Mouse (Mus musculus): ENCODE data around the gene Obsl1. TPM values are rescaled to one million over a fixed set of nuclear protein-coding genes. Genes with fewer than 3 reads are reported as not detected.

Obsl1 gene
- polyA plus RNA-seq, 1 experiment, result 6.4 TPM

- TF ChIP-seq POLR2A (IDR thresholded peaks at IDR 0.05; ENCODE audit: low read depth, low read length) (no peak), CTCF (conservative IDR thresholded peaks at IDR 0.05; ENCODE audit: insufficient read depth, insufficient read length, low read depth, low read length) (no peak)
- H3K27ac ChIP-seq (ENCODE audit: insufficient read depth, low read depth, low read length), result no peak overlapping the region
- H3K4me1 ChIP-seq (ENCODE audit: control insufficient read depth, insufficient read depth, low read length), result no peaks in the 10 kb centered on the region; the same call in 1 of the 2 replicates
- no peaks in the 10 kb centered on the region for H3K27me3 ChIP-seq (replicated peaks; ENCODE audit: control insufficient read depth, insufficient read depth, low read length)
- no peak for DNase-seq
- WGBS, result 95% methylated on average over 4 of the region's 4 CpGs
- H3K4me3 ChIP-seq (ENCODE audit: insufficient read depth, low read depth, low read length), result no peak overlapping the region
- no peaks in the 10 kb centered on the region for H3K36me3 ChIP-seq (ENCODE audit: control insufficient read depth, insufficient read depth, low read length)
Measured at GRCm38 (mm10) chr1:75518427-75518826, 12.2 kb upstream of the Obsl1 start.

DNA sequence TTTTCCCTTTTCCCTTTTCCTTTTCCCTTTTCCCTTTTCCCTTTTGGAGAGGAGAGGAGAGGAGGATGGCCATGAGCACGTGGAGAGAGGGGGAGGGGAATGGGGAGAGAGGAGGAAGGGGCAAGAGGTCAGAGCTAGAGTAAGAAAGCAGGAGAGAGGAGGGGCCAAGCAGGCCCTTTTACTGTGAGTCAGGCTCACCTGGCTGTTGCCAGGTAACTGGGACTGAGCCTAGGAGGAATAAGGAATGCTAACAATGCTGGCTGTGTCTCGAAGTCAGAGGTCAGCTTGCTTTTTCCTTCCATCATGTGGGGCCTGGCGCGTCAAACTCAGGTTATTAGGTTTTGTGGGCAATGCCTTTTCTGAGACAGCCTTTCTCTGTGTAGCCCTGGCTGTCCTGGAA is 11.7 kb upstream of the Obsl1 start:
- H3K4me3 ChIP-seq (ENCODE audit: insufficient read depth, low read depth, low read length), result no peak overlapping the region
- 36% methylated on average over 4 of the region's 4 CpGs for WGBS
- TF ChIP-seq CTCF (conservative IDR thresholded peaks at IDR 0.05; ENCODE audit: insufficient read depth, insufficient read length, low read depth, low read length) (no peak), POLR2A (IDR thresholded peaks at IDR 0.05; ENCODE audit: low read depth, low read length) (no peak)
- H3K27me3 ChIP-seq (replicated peaks; ENCODE audit: control insufficient read depth, insufficient read depth, low read length), result no peaks in the 10 kb centered on the region
- no peak overlapping the region for H3K27ac ChIP-seq (ENCODE audit: insufficient read depth, low read depth, low read length)
- H3K4me1 ChIP-seq (ENCODE audit: control insufficient read depth, insufficient read depth, low read length), result no peaks in the 10 kb centered on the region; the same call in 1 of the 2 replicates
- H3K36me3 ChIP-seq (ENCODE audit: control insufficient read depth, insufficient read depth, low read length), result no peaks in the 10 kb centered on the region
- DNase-seq, result peak; percentile 12

GRCm38 (mm10) chr1:75516703-75517380 is 10.6 kb upstream of the Obsl1 start:
- H3K27ac ChIP-seq (ENCODE audit: insufficient read depth, low read depth, low read length), result no peak overlapping the region
- no peak overlapping the region for H3K4me3 ChIP-seq (ENCODE audit: insufficient read depth, low read depth, low read length)
- no peak for TF ChIP-seq CTCF (conservative IDR thresholded peaks at IDR 0.05; ENCODE audit: insufficient read depth, insufficient read length, low read depth, low read length)
- no peak for TF ChIP-seq POLR2A (IDR thresholded peaks at IDR 0.05; ENCODE audit: low read depth, low read length)
- H3K4me1 ChIP-seq (ENCODE audit: control insufficient read depth, insufficient read depth, low read length), result no peaks in the 10 kb centered on the region; the same call in 1 of the 2 replicates
- no peak for DNase-seq
- H3K27me3 ChIP-seq (replicated peaks; ENCODE audit: control insufficient read depth, insufficient read depth, low read length), result no peaks in the 10 kb centered on the region
- H3K36me3 ChIP-seq (ENCODE audit: control insufficient read depth, insufficient read depth, low read length), result no peaks in the 10 kb centered on the region
- WGBS, result 75% methylated on average over 15 of the region's 15 CpGs

DNA sequence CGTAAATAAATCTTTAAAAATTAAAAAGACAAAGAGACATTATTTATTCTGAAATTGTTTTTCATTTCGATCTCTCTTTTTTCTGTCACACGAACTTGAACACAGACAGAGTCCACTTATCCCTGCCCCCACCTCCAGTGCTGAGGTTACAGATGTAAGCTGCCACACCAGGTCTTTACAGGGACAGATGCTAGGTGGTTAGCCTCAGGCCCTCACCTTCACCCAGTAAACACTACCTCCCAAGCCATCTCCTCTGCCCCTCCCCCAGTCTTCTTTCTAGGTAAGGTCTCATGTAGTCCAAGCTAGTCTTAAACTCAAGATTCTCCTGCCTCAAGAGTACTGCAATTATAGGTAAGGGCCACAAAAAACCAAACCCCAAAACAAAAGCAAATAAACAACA is 6.3 kb upstream of the Obsl1 start:
- TF ChIP-seq CTCF (conservative IDR thresholded peaks at IDR 0.05; ENCODE audit: insufficient read depth, insufficient read length, low read depth, low read length) (no peak), POLR2A (IDR thresholded peaks at IDR 0.05; ENCODE audit: low read depth, low read length) (no peak)
- 94% methylated on average over 3 of the region's 3 CpGs for WGBS
- H3K4me3 ChIP-seq (ENCODE audit: insufficient read depth, low read depth, low read length), result no peak overlapping the region
- no peak overlapping the region for H3K27ac ChIP-seq (ENCODE audit: insufficient read depth, low read depth, low read length)
- DNase-seq, result no peak
- H3K27me3 ChIP-seq (replicated peaks; ENCODE audit: control insufficient read depth, insufficient read depth, low read length), result no peaks in the 10 kb centered on the region
- H3K4me1 ChIP-seq (ENCODE audit: control insufficient read depth, insufficient read depth, low read length), result no peaks in the 10 kb centered on the region
- no peaks in the 10 kb centered on the region for H3K36me3 ChIP-seq (ENCODE audit: control insufficient read depth, insufficient read depth, low read length)

GRCm38 (mm10) chr1:75511437-75512210 is 5.4 kb upstream of the Obsl1 start:
- Histone ChIP-seq H3K4me3 (ENCODE audit: insufficient read depth, low read depth, low read length) (no peak overlapping the region), H3K36me3 (ENCODE audit: control insufficient read depth, insufficient read depth, low read length) (no peaks in the 10 kb centered on the region), H3K27ac (ENCODE audit: insufficient read depth, low read depth, low read length) (no peak overlapping the region), H3K4me1 (ENCODE audit: control insufficient read depth, insufficient read depth, low read length) (no peaks in the 10 kb centered on the region), H3K27me3 (replicated peaks; ENCODE audit: control insufficient read depth, insufficient read depth, low read length) (no peaks in the 10 kb centered on the region)
- 75% methylated on average over 4 of the region's 4 CpGs for WGBS
- DNase-seq, result no peak
- TF ChIP-seq CTCF (conservative IDR thresholded peaks at IDR 0.05; ENCODE audit: insufficient read depth, insufficient read length, low read depth, low read length) (no peak), POLR2A (IDR thresholded peaks at IDR 0.05; ENCODE audit: low read depth, low read length) (no peak)

DNA sequence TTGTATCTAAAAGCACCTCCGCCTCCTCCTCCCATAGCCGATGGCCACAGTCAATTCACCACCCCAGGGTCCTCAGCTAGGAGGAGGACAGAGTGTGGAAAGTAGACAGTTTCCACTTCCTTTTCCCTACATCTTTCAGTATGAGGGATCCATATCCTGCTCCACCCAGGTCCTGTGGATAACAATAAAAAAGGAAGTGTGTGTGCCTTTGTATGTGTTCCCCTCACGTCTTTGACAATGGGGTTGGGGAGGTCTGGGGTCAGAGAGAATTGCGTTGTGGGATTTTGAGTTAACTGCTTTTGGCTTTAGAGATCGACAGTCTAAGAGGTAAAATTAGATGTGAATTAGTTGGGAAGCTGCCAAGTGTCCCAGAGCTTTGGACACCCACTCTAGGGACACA is 3.9 kb upstream of the Obsl1 start:
- Histone ChIP-seq H3K4me1 (ENCODE audit: control insufficient read depth, insufficient read depth, low read length) (no peaks in the 10 kb centered on the region), H3K36me3 (ENCODE audit: control insufficient read depth, insufficient read depth, low read length) (no peaks in the 10 kb centered on the region), H3K27ac (ENCODE audit: insufficient read depth, low read depth, low read length) (no peak overlapping the region), H3K27me3 (replicated peaks; ENCODE audit: control insufficient read depth, insufficient read depth, low read length) (no peaks in the 10 kb centered on the region), H3K4me3 (ENCODE audit: insufficient read depth, low read depth, low read length) (no peak overlapping the region)
- no peak for TF ChIP-seq CTCF (conservative IDR thresholded peaks at IDR 0.05; ENCODE audit: insufficient read depth, insufficient read length, low read depth, low read length)
- TF ChIP-seq POLR2A (IDR thresholded peaks at IDR 0.05; ENCODE audit: low read depth, low read length), result no peak
- WGBS, result 74% methylated on average over 5 of the region's 5 CpGs
- DNase-seq, result no peak

DNA sequence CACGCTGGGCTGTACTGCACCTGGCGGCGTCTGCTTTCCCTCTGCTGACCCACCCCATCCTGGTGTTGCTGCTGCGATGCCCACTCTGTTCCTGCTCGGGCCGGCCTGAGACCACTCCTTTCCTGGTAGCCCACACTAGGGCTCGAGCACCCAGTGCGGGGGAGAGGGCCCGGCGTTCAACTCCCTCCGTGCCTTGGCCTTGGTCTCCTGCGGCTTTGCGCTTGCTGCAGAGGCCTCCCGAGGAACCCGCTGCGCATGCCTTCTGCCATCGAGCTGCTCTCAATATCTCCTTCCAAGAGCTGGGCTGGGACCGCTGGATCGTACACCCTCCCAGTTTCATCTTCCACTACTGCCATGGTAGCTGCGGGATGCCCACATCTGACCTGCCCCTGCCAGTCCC is 3.3 kb upstream of the Obsl1 start:
- Histone ChIP-seq H3K27me3 (replicated peaks; ENCODE audit: control insufficient read depth, insufficient read depth, low read length) (no peaks in the 10 kb centered on the region), H3K27ac (ENCODE audit: insufficient read depth, low read depth, low read length) (no peak overlapping the region), H3K36me3 (ENCODE audit: control insufficient read depth, insufficient read depth, low read length) (no peaks in the 10 kb centered on the region), H3K4me3 (ENCODE audit: insufficient read depth, low read depth, low read length) (no peak overlapping the region), H3K4me1 (ENCODE audit: control insufficient read depth, insufficient read depth, low read length) (no peaks in the 10 kb centered on the region)
- WGBS, result 73% methylated on average over 20 of the region's 20 CpGs
- TF ChIP-seq POLR2A (IDR thresholded peaks at IDR 0.05; ENCODE audit: low read depth, low read length), result no peak
- TF ChIP-seq CTCF (conservative IDR thresholded peaks at IDR 0.05; ENCODE audit: insufficient read depth, insufficient read length, low read depth, low read length), result no peak
- DNase-seq, result no peak
